Mouse (Mus musculus) cerebellum, adult (tissue): ENCODE data around the gene Rph3a.
"Not testable (repeated sequence)": the region's sequence is repeated elsewhere in the genome, so short reads cannot be mapped to it uniquely, and the experiment has no call there.

ENCODE experiments used
- ATAC-seq: cut with Nextera tagmentation; 2 replicates; pipeline ENCODE4 v1.9.2; 2017; ENCODE audit warnings: mild to moderate bottlenecking, moderate library complexity, mixed read lengths; ENCODE audit not compliant: insufficient number of reproducible peaks, low FRiP score, low TSS enrichment

Gene Rph3a

GRCm38 (mm10) chr5:120976138-120976537 is 33.8 kb downstream of the Rph3a start:
- ATAC-seq = no peak

DNA sequence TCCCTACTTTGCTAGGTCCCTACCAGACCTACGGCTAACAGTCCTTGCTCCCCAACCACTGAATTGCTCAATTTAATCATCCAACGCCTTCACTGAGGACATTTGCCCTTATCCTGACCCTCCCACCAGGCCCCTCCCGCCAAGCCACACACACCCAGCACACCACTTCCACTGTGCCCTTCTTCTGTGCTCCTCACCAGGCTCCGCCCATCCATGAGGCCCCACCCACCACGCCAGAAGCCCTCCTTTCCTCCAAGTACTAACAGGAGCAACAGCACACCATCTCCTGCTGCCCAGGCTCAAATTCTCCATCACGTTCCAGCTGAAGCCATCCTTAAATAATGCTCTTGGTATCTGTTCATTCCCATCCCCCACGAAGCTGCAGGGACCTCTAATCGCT is 35.4 kb downstream of the Rph3a start:
- ATAC-seq = no peak

- ATAC-seq = peak; percentile 81
These were observed 37.6 kb downstream of the Rph3a start for GRCm38 (mm10) chr5:120972278-120972677.

DNA sequence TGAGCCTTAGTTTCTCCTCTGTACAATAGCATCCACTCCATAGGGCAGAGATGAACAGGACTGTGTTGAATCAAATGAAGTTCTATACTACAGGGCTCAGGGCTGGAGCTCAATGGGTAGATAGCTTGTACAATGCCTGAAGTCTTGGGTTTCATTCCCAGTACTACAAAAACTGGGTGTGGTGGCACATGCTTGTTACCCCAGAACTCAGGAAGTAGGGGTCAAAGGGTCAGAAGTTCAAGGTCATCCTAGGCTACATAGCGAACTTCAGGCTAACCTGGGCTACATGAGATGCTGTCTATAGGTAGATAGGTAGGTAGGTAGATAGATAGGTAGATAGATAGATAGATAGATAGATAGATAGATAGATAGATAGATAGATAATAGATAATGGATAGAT is 38.6 kb downstream of the Rph3a start:
- no peak for ATAC-seq

GRCm38 (mm10) chr5:120969703-120970102 is 40.2 kb downstream of the Rph3a start:
- ATAC-seq = peak; percentile 54; the same call in 1 of the 2 replicates

DNA sequence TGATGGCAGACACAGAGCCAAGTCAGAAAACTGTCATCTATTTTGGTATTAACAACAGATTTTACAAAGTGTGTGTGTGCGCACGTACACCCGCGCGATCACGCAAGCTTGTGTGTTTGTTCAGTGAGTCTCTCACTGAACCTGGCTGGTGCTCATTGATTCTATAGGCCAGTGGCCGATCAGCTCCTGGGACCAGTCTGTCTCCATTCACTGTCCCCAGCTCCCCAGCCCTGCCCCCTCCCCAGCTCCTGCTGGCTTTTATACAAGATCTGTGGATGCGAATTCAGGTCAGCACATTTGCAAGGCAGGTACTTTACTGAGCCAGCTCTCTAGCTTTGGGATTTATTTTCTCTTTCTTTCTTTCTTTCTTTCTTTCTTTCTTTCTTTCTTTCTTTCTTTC is 41.1 kb downstream of the Rph3a start:
- ATAC-seq = no peak

DNA sequence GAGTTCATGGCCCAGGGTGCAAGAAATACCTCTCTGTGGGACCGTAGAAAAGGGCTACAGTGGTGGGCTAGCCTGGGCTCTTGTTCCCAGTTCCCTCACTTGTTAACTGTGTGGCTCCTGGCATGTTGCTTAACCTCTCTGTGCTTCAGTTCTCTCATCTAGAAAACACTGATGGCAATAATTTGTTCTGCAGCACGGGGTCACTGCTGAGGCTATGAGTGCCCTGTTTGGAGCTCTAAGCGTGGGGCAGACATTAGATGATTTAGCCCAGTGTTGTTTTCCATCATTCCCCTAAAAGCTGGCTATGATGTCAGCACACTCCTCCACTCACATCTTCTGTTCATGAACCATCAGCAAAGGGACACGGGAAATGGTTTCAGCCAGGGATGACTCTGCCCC is 41.8 kb downstream of the Rph3a start:
- ATAC-seq = no peak

GRCm38 (mm10) chr5:120967355-120968133 is 42.3 kb downstream of the Rph3a start:
- ATAC-seq = no peak

DNA sequence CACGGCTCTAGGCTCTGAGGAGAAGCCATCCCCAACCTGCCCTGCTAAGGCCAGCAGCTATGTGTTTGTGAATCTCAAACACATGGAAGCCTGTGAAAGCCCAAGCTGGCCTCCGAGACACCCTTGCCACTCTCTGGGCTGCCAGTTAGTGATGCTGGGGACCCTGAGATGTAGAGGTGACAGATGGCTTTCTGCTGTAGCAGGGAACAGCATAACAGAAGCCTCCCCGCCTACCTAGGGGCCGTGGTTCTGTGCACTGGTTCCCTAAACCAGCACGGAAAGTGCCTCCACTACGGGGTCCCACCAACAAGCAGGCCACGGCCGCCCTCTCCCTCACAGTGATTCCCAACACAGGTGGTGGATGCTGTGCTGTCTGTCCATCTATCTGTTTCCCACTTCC is 43.0 kb downstream of the Rph3a start:
- no peak for ATAC-seq

DNA sequence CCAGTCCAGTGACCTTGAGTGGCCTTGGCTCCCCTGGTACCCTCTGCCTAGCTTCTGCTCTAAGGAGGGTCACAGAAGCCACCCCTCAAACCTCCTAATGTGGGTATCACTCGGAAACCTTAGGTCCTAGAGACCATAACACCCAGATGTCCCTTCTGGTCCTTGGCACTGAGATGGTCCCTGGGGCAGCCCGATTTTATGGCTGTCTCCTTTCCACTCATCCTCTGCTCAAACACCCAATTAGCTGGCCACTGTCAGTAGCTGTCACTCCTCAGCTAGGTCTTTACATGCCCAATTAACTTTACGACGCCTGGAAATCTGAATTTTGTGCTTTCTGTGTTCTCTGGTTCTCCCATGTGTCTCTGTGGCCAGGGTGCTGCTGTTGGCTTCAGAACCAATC is 43.7 kb downstream of the Rph3a start:
- ATAC-seq = no peak

DNA sequence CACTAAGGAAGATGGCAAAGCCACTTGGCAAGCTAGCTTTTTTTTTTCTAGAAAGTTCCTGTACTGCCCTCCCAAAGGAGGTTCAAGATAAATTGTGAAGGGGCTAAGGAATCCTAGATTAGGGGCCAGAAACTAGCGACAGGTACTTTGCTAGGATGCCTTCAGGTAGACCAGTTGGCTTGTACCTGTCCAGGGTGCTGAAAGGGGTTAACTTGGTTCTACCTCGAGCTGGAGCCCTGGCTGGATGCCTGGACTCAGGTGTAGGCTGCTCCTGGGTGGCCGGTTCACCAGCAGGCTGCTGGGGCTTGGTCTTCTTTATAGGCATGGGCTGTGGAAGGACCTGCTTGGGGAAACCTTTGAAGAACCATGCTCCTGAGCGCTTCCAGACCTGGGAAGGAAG is 48.9 kb downstream of the Rph3a start:
- ATAC-seq = no peak

- 0 out of 2 replicates have a peak, but pooled peaks have one; percentile 6 for ATAC-seq
These were observed 55.9 kb downstream of the Rph3a start for GRCm38 (mm10) chr5:120953974-120954373.

- no peak for ATAC-seq
These were observed 57.6 kb downstream of the Rph3a start for GRCm38 (mm10) chr5:120952242-120952770.

- no peak for ATAC-seq
These were observed 67.8 kb downstream of the Rph3a start for GRCm38 (mm10) chr5:120942076-120942475.

GRCm38 (mm10) chr5:120938586-120938985 is 71.3 kb downstream of the Rph3a start:
- no peak for ATAC-seq

GRCm38 (mm10) chr5:120937841-120938240 is 72.1 kb downstream of the Rph3a start:
- no peak for ATAC-seq

GRCm38 (mm10) chr5:120933966-120934365 is 75.9 kb downstream of the Rph3a start:
- ATAC-seq = no peak

GRCm38 (mm10) chr5:120927036-120927435 is 82.9 kb downstream of the Rph3a start:
- no peak for ATAC-seq

DNA sequence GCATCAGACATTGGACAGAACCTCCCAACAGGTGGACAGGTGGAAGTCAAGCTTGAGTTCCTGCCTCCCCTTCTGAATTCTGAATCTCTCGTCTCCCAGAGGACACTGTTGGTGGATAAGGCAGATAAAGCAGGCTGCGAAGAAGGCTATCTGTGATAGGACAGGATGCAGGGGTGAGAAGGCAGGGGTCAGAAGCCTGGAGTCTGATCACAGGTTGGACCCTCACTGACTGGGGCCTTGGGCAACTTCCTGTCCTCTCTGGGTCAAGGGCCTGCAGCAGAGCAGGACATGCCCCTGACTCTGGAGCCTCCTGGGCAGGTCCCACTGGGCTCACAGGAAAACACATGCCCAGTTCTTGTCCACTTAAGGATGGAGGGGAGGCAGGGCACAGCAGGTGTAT is 83.6 kb downstream of the Rph3a start:
- ATAC-seq = not testable (repeated sequence)

- ATAC-seq = not testable (repeated sequence)
These were observed 85.4 kb downstream of the Rph3a start for GRCm38 (mm10) chr5:120924520-120924919.

GRCm38 (mm10) chr5:120923969-120924368 is 85.9 kb downstream of the Rph3a start:
- ATAC-seq = no peak

- ATAC-seq = no peak
These were observed 89.6 kb downstream of the Rph3a start for GRCm38 (mm10) chr5:120920296-120920695.
